Mouse (Mus musculus) lung, embryonic 14.5 days (tissue): ENCODE measurements around the gene Gpr25. TPM values are rescaled to one million over a fixed set of nuclear protein-coding genes. Genes with fewer than 3 reads are reported as not detected.
A peak's percentile ranks its signal among the peaks of the same experiment; 100 is the strongest.

Experiments
- ATAC-seq: fragments of 200-750 bp; cut with Nextera tagmentation; 2 replicates; pipeline ENCODE4 v1.8.0; 2017; ENCODE audit warnings: mild to moderate bottlenecking, moderate TSS enrichment, moderate library complexity; ENCODE audit not compliant: insufficient read depth
- DNase-seq: peaks from one replicate; pipeline ENCODE4 v3.0.0-alpha.2; 2015
- H3K27ac ChIP-seq: fragments of 300-500 bp; sonication (generic); 2 replicates; pipeline ENCODE4 v1.5.1; 2014; ENCODE audit warnings: low read depth, mild to moderate bottlenecking, moderate library complexity
- H3K27me3 ChIP-seq: fragments of 300-500 bp; sonication (generic); 2 replicates; pipeline ENCODE4 v1.6.1; 2014; ENCODE audit warnings: low read length, control low read depth; ENCODE audit not compliant: insufficient read depth
- H3K36me3 ChIP-seq: fragments of 300-500 bp; sonication (generic); 2 replicates; pipeline ENCODE4 v1.6.1; 2014; ENCODE audit warnings: control low read depth; ENCODE audit not compliant: insufficient read depth
- H3K4me1 ChIP-seq: fragments of 300-500 bp; sonication (generic); 2 replicates; pipeline ENCODE4 v1.6.1; 2014; ENCODE audit warnings: antibody characterized with exemption, control low read depth; ENCODE audit not compliant: insufficient read depth
- H3K4me2 ChIP-seq: fragments of 300-500 bp; sonication (generic); 2 replicates; pipeline ENCODE4 v1.6.1; 2014; ENCODE audit warnings: mild to moderate bottlenecking
- H3K4me3 ChIP-seq: fragments of 300-500 bp; sonication (generic); 2 replicates; pipeline ENCODE4 v1.5.1; 2014; ENCODE audit warnings: low read depth, low read length
- H3K9ac ChIP-seq: fragments of 300-500 bp; sonication (generic); 2 replicates; pipeline ENCODE4 v1.6.1; 2014
- H3K9me3 ChIP-seq: fragments of 300-500 bp; sonication (generic); 2 replicates; pipeline ENCODE4 v1.6.1; 2016; ENCODE audit warnings: low read depth, low read length, control low read depth
- CTCF ChIP-seq: IDR thresholded peaks from 2 replicates; pipeline ENCODE4 v1.5.1; 2016; ENCODE audit warnings: antibody characterized with exemption, low read depth
- WGBS: fragments of 180-500 bp; shearing (Covaris S2); extraction: QIAGEN DNeasy Blood & Tissue Kit; methylation state at CpG from one replicate; pipeline ENCODE4 v1.1.7; 2014; 5-methylcytosine and 5-hydroxymethylcytosine counted together
- polyA plus RNA-seq: library from polyadenylated mRNA; unstranded; fragments of >200 nt; fragmentation: Nextera tagmentation; extraction: Ambion mirVana; gene quantifications from 2 replicates; pipeline ENCODE4 v1.2.1, GENCODE M21; 2014

The Gpr25 gene
- not detected in 2 replicates for polyA plus RNA-seq

DNA sequence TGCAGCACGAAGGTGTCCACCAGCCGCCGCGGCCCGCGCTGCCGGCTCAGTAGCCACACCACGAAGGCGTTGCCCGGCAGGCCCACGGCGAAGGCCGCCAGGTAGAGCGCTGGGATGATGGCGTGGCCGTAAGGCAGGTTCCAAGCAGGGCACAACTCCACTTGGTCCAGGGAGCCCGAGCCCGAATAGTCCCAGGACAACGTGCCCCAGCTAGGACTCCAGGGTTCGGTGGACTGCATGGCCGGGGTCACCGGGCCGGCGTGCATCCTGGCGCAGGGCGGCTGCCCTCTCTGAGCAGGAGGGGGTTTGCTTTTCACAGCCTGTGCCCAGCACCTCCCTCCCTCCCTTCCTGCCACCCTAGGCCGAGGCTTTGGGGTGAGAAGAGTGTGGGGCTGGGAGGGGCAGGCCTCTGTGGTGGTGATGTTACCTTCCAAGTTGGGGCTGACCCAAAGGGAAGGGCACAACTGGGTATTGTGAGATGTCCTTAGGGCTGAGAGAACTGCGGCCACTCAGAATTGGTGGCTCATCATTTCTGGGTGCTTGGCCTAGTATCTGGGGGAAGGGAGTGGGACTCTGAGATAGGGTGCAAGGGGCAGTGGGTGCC lies at the start of gene Gpr25:
Gene Gpr25, minus strand, starts transcription at position 239 of the 604 bp plus-strand sequence.
- no peak for TF ChIP-seq CTCF
- 10% methylated on average over 28 of the region's 28 CpGs for WGBS
- DNase-seq, result no peak
- Histone ChIP-seq H3K36me3 (no peaks in the 10 kb centered on the region), H3K4me1 (no peaks in the 10 kb centered on the region), H3K27me3 (peaks cover 65% of the 10 kb centered on the region), H3K9me3 (no peaks in the 10 kb centered on the region), H3K4me2 (peak within 1 kb of the TSS; percentile 94), H3K4me3 (peak within 1 kb of the TSS; percentile 51), H3K9ac (peak within 1 kb of the TSS; percentile 46), H3K27ac (no peak within 1 kb of the TSS)
- ATAC-seq, result peak; percentile 22; the same call in 1 of the 2 replicates

DNA sequence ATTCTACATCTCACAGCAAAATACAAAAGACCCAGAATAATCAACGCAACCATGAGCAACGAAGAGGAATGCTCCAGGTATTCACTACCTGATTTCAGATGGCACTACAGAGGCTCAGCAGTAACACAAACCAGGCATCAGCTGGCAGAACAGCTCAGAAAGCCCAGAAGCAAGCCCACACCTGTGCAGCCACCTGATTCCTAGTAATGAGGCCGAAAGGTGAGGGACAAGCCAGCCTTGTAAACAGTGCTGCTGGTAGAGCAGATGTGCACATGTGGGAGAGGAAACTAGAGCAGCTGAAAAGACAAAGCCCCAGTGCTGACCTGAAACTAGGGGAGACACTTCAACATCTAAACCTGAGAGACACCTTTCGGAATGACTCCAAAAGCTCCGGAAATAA lies 48.5 kb upstream of the Gpr25 start:
- no peak overlapping the region for H3K9ac ChIP-seq
- H3K9me3 ChIP-seq, result no peaks in the 10 kb centered on the region
- ATAC-seq (no peak), DNase-seq (no peak)
- TF ChIP-seq CTCF, result no peak
- no peak overlapping the region for H3K27ac ChIP-seq
- H3K4me2 ChIP-seq, result no peak overlapping the region
- H3K4me1 ChIP-seq, result no peaks in the 10 kb centered on the region
- H3K36me3 ChIP-seq, result no peaks in the 10 kb centered on the region
- H3K4me3 ChIP-seq, result no peak overlapping the region
- H3K27me3 ChIP-seq, result no peaks in the 10 kb centered on the region
- WGBS, result 90% methylated on average over 5 of the region's 5 CpGs

DNA sequence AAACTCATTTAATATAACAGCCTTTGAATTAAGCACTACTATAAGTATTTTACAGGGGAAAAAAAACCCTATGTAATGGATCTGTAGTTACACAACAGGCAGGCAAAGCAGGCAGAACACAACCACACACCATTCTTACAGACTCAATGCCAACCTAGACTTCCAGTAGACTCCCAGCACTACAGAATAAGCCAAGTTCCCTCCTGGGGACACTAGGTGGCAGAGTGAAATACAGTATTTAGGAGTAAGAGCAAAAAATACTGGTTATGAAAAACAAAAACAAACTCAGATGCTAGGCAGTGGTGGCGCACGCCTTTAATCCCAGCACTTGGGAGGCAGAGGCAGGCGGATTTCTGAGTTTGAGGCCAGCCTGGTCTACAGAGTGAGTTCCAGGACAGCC lies 45.8 kb upstream of the Gpr25 start:
- no peak overlapping the region for H3K4me2 ChIP-seq
- H3K9ac ChIP-seq, result no peak overlapping the region
- H3K36me3 ChIP-seq, result peaks cover 9% of the 10 kb centered on the region
- TF ChIP-seq CTCF, result peak; percentile 58
- peak; percentile 76 for DNase-seq
- no peak for ATAC-seq
- H3K4me3 ChIP-seq, result no peak overlapping the region
- 86% methylated on average over 3 of the region's 3 CpGs for WGBS
- no peaks in the 10 kb centered on the region for H3K27me3 ChIP-seq
- H3K4me1 ChIP-seq, result no peaks in the 10 kb centered on the region
- no peak overlapping the region for H3K27ac ChIP-seq
- no peaks in the 10 kb centered on the region for H3K9me3 ChIP-seq

DNA sequence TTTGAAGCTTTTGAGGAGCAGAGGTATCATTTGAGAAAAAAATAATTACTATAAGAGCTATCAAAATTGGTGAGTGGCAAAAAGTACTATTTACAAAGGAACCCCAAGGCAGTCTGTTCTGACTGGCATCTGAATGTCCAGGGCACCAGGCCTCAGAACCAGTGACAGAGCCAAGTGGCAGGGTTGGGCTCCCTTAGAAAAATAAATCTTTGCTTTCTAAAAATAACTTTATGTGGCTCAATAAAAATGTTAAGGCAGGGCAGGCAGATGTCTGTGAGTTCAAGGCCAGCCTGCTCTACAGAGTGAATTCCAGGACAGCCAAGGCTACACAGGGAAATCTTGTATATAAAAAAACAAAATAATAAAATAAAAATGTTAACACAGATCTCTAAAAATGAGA lies 33.3 kb upstream of the Gpr25 start:
- no peak for TF ChIP-seq CTCF
- Histone ChIP-seq H3K9ac (no peak overlapping the region), H3K27ac (no peak overlapping the region), H3K9me3 (no peaks in the 10 kb centered on the region), H3K36me3 (peaks cover 7% of the 10 kb centered on the region; the same call in 1 of the 2 replicates), H3K4me3 (no peak overlapping the region), H3K27me3 (no peaks in the 10 kb centered on the region), H3K4me1 (no peaks in the 10 kb centered on the region), H3K4me2 (no peak overlapping the region)
- DNase-seq (no peak), ATAC-seq (no peak)

DNA sequence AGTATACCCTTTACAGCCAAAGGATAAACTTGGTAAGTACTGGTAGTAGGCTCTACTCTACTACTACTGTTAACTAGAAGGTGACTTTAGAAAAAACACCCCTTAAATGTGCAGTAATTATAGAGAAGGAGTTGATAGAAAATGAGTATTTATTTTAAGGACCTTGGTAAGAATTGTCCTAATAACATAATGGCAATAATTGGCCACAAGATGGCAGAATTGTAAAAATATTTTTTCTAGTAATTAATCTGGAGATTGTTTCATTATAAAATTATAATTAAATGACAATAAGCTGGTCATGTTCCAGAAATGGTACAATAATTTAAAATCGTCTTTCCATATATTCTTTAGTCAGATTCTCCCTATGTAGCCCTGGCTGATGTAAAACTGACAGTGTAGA lies 29.1 kb upstream of the Gpr25 start:
- no peaks in the 10 kb centered on the region for H3K9me3 ChIP-seq
- H3K9ac ChIP-seq, result no peak overlapping the region
- no peaks in the 10 kb centered on the region for H3K4me1 ChIP-seq
- H3K4me2 ChIP-seq, result no peak overlapping the region
- DNase-seq (peak; percentile 67), ATAC-seq (no peak)
- 80% methylated on average over 1 of the region's 1 CpGs for WGBS
- no peak overlapping the region for H3K27ac ChIP-seq
- no peak overlapping the region for H3K4me3 ChIP-seq
- no peaks in the 10 kb centered on the region for H3K27me3 ChIP-seq
- peak; percentile 27 for TF ChIP-seq CTCF
- peaks cover 17% of the 10 kb centered on the region for H3K36me3 ChIP-seq

DNA sequence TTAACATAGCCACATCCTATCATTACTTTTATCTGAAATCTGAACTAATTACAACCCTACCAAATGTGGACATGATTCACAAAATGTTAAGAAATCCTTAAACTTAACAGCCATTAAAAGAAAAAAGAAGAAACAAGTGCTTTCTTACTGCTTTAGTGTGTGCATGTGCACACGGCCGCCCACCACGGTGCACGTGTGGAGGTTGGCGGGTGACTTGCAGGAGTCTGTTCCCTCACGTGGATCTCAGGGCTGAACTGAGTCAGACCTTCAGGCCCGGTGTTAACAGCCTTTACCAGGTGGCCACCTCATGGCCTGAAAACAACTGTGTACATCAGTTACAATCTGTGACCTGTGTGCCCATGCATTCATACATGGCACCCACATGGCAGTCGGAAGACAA lies 16.7 kb upstream of the Gpr25 start:
- 91% methylated on average over 8 of the region's 8 CpGs for WGBS
- Histone ChIP-seq H3K27ac (no peak overlapping the region), H3K27me3 (no peaks in the 10 kb centered on the region), H3K9ac (no peak overlapping the region), H3K36me3 (peaks cover 90% of the 10 kb centered on the region), H3K4me1 (no peaks in the 10 kb centered on the region), H3K9me3 (no peaks in the 10 kb centered on the region), H3K4me3 (no peak overlapping the region), H3K4me2 (no peak overlapping the region)
- no peak for TF ChIP-seq CTCF
- ATAC-seq, result no peak
- no peak for DNase-seq

DNA sequence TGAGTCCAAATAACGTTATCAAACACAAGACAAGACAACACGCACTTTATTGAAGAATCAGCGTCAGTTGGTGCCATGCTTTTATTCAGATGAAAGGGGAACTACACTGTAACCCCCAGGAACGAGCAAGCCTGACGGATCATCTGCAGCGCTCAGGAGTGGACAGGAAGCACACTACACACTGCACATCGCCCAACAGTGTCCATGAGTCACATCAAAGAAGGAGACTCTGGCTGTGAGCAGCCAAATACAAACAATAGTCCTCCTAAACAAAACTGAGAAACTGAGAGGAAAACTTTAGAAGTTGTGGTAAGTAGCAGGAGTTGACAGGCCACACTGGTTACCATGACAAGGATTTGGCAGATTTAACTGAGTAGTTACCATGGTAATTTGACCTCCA lies 7.6 kb upstream of the Gpr25 start:
- peak; percentile 84 for ATAC-seq
- Histone ChIP-seq H3K4me2 (no peak overlapping the region), H3K36me3 (peaks cover 39% of the 10 kb centered on the region), H3K9me3 (no peaks in the 10 kb centered on the region), H3K4me3 (no peak overlapping the region), H3K27me3 (peaks cover 1% of the 10 kb centered on the region; the same call in 1 of the 2 replicates), H3K4me1 (no peaks in the 10 kb centered on the region), H3K27ac (no peak overlapping the region), H3K9ac (no peak overlapping the region)
- no peak for TF ChIP-seq CTCF
- WGBS, result 46% methylated on average over 7 of the region's 7 CpGs
- DNase-seq, result peak; percentile 67

DNA sequence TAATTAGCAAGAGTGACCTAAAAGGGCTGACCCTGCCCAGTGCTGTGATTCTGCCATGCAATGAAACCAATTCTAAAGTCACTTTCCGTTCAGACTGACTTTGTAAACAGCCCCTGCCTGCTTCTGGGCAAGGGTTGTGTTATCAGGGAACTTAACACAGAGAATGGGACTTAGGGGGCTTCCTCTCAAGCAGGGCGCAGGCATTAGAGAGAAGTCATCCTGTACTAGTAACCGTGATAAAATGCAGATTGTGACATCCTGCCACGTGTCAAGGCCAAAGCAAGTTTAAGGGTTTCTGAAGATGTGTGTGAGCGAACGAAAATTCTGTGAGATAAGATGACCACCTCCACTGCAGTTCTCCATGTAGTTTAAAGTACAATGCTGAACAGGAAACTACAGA lies 5.5 kb upstream of the Gpr25 start:
- WGBS, result 37% methylated on average over 6 of the region's 6 CpGs
- DNase-seq (no peak), ATAC-seq (no peak)

More for the DNA sequence above, 5.5 kb upstream of the Gpr25 start:
- no peak overlapping the region for H3K9ac ChIP-seq
- no peak overlapping the region for H3K27ac ChIP-seq
- H3K4me3 ChIP-seq, result no peak overlapping the region
- H3K36me3 ChIP-seq, result peaks cover 18% of the 10 kb centered on the region; the same call in 1 of the 2 replicates
- no peaks in the 10 kb centered on the region for H3K4me1 ChIP-seq
- H3K4me2 ChIP-seq, result no peak overlapping the region
- H3K9me3 ChIP-seq, result no peaks in the 10 kb centered on the region
- peaks cover 18% of the 10 kb centered on the region for H3K27me3 ChIP-seq
- no peak for TF ChIP-seq CTCF
